Mouse (Mus musculus) bone marrow, adult 2 months (tissue): Measurements from ENCODE around the gene Shc3.

Experiments used
- CTCF ChIP-seq: fragments of 200-500 bp; IDR thresholded peaks from 2 replicates; pipeline ENCODE4 v1.5.1; 2011; ENCODE audit warnings: low read length, control low read depth; ENCODE audit not compliant: control insufficient read depth, insufficient read depth
- POLR2A ChIP-seq: fragments of 200-500 bp; IDR thresholded peaks from 2 replicates; pipeline ENCODE4 v1.6.1; 2011; ENCODE audit warnings: low read depth, mild to moderate bottlenecking, control low read depth, low read length, borderline replicate concordance; ENCODE audit not compliant: control insufficient read depth

- no peak for TF ChIP-seq CTCF
- no peak for TF ChIP-seq POLR2A
Measured at GRCm38 (mm10) chr13:51466117-51466841, 102.9 kb downstream of the Shc3 start.
